Mouse (Mus musculus): ENCODE measurements around the gene Dync1li2. TPM values are rescaled to one million over a fixed set of nuclear protein-coding genes. Genes with fewer than 3 reads are reported as not detected.

Gene Dync1li2
- total and polyA plus RNA-seq, 3 experiments: 20.2 to 107 (median 86.8) TPM

DNA sequence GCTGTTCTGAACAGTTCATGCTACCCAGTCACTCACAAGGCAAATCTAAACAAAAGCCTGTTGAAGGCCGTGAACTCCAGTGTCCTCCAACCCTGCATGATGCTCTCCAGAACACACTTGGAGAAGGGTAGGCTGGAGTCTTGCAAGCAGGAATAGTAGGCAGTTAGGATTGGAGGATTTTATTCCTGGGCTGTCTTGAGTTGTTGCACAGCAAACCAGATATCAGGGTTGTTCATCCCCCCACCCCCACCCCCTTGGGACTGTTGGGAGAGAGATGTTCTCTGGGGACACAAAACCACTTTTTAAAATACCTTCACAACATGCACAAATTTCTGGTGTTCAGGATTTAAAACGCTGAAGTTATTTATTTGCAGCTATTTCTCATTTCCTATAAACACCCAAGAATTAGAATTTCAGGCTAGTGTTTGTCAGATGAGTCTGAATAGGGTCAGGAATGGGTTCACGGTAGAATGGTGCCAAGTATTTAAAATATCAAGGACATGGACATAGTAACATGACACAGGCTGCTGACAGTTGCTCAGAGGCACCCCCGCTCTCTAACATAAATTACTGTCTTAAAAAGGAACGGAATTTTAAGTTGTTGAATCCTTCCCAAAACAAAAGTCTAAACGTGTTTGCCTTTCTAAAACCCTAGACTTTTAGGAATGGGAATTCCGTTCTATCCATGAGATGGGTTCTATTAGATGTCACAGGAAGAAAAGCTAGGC lies 29.9 kb downstream of the Dync1li2 start:
- Histone ChIP-seq H3K27me3 (ENCODE audit: control insufficient read depth, insufficient read depth, low read length) (no peaks in the 10 kb centered on the region), H3K27ac (no peak overlapping the region), H3K4me3 (no peak overlapping the region), H3K9ac (ENCODE audit: low read depth, low read length) (no peak overlapping the region), H3K79me2 (replicated peaks; ENCODE audit: control insufficient read depth, insufficient read depth, low read length) (no peaks in the 10 kb centered on the region), H3K36me3 (ENCODE audit: control insufficient read depth, insufficient read depth, low read length) (no peaks in the 10 kb centered on the region), H3K4me1 (ENCODE audit: control insufficient read depth, insufficient read depth, low read length) (no peaks in the 10 kb centered on the region; the same call in none of the 2 replicates)
- DNase-seq: no peak
- WGBS: 35% methylated on average over 7 of the region's 7 CpGs
- TF ChIP-seq EP300 (IDR thresholded peaks at IDR 0.05; ENCODE audit: insufficient read depth, low read depth, low read length) (no peak), CTCF (IDR thresholded peaks at IDR 0.05) (no peak), POLR2A (IDR thresholded peaks at IDR 0.05; ENCODE audit: insufficient read depth, low read depth, low read length) (no peak)
- intact Hi-C loops (cut with DNase I): no loop called here

DNA sequence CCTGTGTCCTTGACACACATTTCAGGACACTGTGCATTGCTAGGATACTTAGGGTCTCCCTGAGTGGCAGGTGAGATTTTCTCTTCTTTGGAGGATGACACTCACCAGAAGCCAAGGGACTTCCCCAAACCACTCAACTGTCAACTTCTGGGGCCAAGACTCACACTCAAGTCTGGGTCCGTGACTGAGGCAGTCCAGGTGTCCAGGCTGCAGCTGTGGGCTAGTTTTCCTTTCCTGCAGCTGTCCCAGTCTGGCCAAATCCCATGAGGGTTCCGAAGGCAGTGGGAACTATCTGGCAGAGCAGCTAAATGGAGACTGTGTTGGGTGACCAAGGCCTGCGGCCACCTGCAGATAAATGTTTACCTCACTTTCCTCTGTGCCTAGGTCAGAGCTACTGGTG lies 30.9 kb downstream of the Dync1li2 start:
- no peak overlapping the region for H3K9ac ChIP-seq (ENCODE audit: low read depth, low read length)
- H3K4me3 ChIP-seq: no peak overlapping the region
- no peaks in the 10 kb centered on the region; the same call in none of the 2 replicates for H3K4me1 ChIP-seq (ENCODE audit: control insufficient read depth, insufficient read depth, low read length)
- no peaks in the 10 kb centered on the region for H3K36me3 ChIP-seq (ENCODE audit: control insufficient read depth, insufficient read depth, low read length)
- no peaks in the 10 kb centered on the region for H3K79me2 ChIP-seq (replicated peaks; ENCODE audit: control insufficient read depth, insufficient read depth, low read length)
- 47% methylated on average over 3 of the region's 3 CpGs for WGBS
- H3K27ac ChIP-seq: no peak overlapping the region
- intact Hi-C loops (cut with DNase I): no loop called here
- TF ChIP-seq EP300 (IDR thresholded peaks at IDR 0.05; ENCODE audit: insufficient read depth, low read depth, low read length) (no peak), CTCF (IDR thresholded peaks at IDR 0.05) (no peak), POLR2A (IDR thresholded peaks at IDR 0.05; ENCODE audit: insufficient read depth, low read depth, low read length) (no peak)
- H3K27me3 ChIP-seq (ENCODE audit: control insufficient read depth, insufficient read depth, low read length): no peaks in the 10 kb centered on the region
- DNase-seq: no peak

DNA sequence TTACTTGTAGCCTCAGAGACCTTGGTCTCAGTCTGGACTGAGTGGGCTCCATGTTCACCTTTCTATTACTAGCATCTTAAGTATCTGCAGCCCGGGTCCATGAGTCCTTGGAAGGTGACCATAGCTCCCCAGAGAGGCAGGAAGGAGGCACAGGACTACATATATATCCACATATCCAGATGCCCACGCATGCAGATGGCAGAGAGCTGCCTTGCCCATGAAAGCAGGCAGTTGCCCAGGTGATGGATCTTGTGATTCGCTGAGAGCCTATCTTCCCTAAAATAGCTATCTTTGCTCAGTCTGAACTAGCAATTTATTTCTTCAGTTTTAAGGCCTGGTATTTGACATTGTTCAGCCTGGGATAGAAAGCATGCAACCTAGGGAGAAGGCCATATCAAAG lies 31.4 kb downstream of the Dync1li2 start:
- no peak for TF ChIP-seq POLR2A (IDR thresholded peaks at IDR 0.05; ENCODE audit: insufficient read depth, low read depth, low read length)
- TF ChIP-seq CTCF (IDR thresholded peaks at IDR 0.05): no peak
- H3K9ac ChIP-seq (ENCODE audit: low read depth, low read length): no peak overlapping the region
- H3K36me3 ChIP-seq (ENCODE audit: control insufficient read depth, insufficient read depth, low read length): no peaks in the 10 kb centered on the region
- no peaks in the 10 kb centered on the region for H3K79me2 ChIP-seq (replicated peaks; ENCODE audit: control insufficient read depth, insufficient read depth, low read length)
- intact Hi-C loops (cut with DNase I): no loop called here
- H3K27ac ChIP-seq: no peak overlapping the region
- H3K4me1 ChIP-seq (ENCODE audit: control insufficient read depth, insufficient read depth, low read length): no peaks in the 10 kb centered on the region; the same call in none of the 2 replicates
- H3K27me3 ChIP-seq (ENCODE audit: control insufficient read depth, insufficient read depth, low read length): no peaks in the 10 kb centered on the region
- DNase-seq: no peak
- WGBS: 87% methylated on average over 3 of the region's 3 CpGs
- no peak overlapping the region for H3K4me3 ChIP-seq

DNA sequence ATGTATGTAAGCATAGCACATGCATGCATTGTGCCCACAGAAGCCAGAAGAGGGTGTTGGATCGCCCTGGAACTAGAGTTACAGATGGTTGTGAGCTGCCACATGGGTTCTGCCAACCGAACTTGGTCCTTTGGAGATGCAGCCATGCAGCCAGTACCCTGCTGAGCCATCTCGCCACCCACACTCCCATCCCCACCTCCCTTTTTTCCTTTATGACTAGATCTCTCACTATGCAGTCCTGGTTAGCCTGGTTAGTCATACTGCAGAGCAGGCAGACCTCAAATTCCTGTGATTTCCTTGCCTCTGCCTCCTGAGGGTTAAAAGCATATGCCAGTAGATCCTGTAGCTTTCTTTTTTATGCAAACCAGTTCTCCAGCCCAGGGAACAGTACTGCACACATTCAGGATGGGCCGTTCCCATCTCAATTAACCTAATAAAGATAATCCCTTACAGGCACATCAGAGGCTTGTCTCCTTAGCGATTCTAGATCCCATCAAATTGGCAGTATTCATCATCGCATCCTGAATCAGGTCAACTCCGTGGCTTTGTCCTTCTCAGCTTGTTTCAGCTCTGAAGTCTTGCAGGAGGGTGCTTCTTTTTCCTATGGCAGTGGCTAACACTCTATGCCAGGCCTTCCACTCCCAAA lies 32.1 kb downstream of the Dync1li2 start:
- no peak overlapping the region for H3K9ac ChIP-seq (ENCODE audit: low read depth, low read length)
- H3K4me1 ChIP-seq (ENCODE audit: control insufficient read depth, insufficient read depth, low read length): peaks cover 2% of the 10 kb centered on the region
- H3K27ac ChIP-seq: no peak overlapping the region
- WGBS: 80% methylated on average over 7 of the region's 7 CpGs
- no peak for DNase-seq
- no peak overlapping the region for H3K4me3 ChIP-seq
- no peak for TF ChIP-seq CTCF (IDR thresholded peaks at IDR 0.05)
- TF ChIP-seq POLR2A (IDR thresholded peaks at IDR 0.05; ENCODE audit: insufficient read depth, low read depth, low read length): no peak
- no peak for TF ChIP-seq EP300 (IDR thresholded peaks at IDR 0.05; ENCODE audit: insufficient read depth, low read depth, low read length)
- H3K27me3 ChIP-seq (ENCODE audit: control insufficient read depth, insufficient read depth, low read length): no peaks in the 10 kb centered on the region
- H3K79me2 ChIP-seq (replicated peaks; ENCODE audit: control insufficient read depth, insufficient read depth, low read length): no peaks in the 10 kb centered on the region
- H3K36me3 ChIP-seq (ENCODE audit: control insufficient read depth, insufficient read depth, low read length): no peaks in the 10 kb centered on the region
- intact Hi-C loops (cut with DNase I): no loop called here

DNA sequence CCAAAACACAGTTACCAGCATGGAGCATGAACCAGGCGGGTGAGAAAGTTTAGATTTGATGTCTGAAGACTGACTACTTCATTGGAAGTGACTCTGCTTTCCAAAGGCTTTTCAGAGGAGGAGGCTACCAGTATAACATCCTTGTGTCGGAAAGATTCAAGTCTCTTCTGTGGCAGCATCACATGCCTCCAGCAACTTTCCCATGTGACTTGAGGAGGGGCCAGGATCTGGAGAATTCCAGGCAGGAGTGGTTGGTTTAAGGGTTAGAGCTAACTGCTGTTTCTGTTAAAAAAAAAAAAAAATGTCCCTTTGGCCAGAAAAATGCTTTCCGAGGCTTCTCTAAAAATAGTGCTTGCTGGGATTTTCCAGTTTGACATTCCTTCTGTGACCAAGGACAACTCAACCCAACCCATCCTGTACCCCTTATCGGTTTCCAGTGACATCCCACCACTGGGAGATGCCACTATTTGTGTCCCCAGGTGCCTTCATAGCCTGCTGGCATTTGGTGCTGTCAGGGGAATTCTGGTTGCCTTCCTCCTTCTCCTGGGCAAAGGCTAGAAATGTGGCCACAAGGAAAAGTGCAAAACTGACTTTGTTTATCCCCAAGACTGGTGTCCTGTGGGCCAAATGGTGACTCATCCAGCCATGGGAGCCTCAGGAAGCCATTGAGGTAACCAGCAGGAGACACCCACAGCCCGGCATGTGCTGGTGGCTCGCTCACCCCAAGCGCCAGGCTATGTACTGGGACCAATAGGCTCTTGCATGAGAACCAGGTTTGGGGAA lies 34.3 kb downstream of the Dync1li2 start:
- peak in 1 of 2 experiments; percentile 17 for DNase-seq
- 59% methylated on average over 7 of the region's 7 CpGs for WGBS
- Histone ChIP-seq H3K4me1 (ENCODE audit: control insufficient read depth, insufficient read depth, low read length) (peaks cover 6% of the 10 kb centered on the region), H3K36me3 (ENCODE audit: control insufficient read depth, insufficient read depth, low read length) (no peaks in the 10 kb centered on the region), H3K4me3 (no peak overlapping the region), H3K27me3 (ENCODE audit: control insufficient read depth, insufficient read depth, low read length) (no peaks in the 10 kb centered on the region), H3K79me2 (replicated peaks; ENCODE audit: control insufficient read depth, insufficient read depth, low read length) (no peaks in the 10 kb centered on the region), H3K27ac (peak overlapping the region; percentile 20; the same call in 1 of the 2 replicates), H3K9ac (ENCODE audit: low read depth, low read length) (no peak overlapping the region)
- intact Hi-C loops (cut with DNase I): no loop called here
- TF ChIP-seq CTCF (IDR thresholded peaks at IDR 0.05): no peak
- TF ChIP-seq POLR2A (IDR thresholded peaks at IDR 0.05; ENCODE audit: insufficient read depth, low read depth, low read length): no peak
- TF ChIP-seq EP300 (IDR thresholded peaks at IDR 0.05; ENCODE audit: insufficient read depth, low read depth, low read length): no peak
